Mouse (Mus musculus): Measurements from ENCODE around the gene Srcap. TPM values are rescaled to one million over a fixed set of nuclear protein-coding genes. Genes with fewer than 3 reads are reported as not detected.

Srcap gene
- polyA plus RNA-seq, 1 experiment from 2014 or later: 63.7 TPM

DNA sequence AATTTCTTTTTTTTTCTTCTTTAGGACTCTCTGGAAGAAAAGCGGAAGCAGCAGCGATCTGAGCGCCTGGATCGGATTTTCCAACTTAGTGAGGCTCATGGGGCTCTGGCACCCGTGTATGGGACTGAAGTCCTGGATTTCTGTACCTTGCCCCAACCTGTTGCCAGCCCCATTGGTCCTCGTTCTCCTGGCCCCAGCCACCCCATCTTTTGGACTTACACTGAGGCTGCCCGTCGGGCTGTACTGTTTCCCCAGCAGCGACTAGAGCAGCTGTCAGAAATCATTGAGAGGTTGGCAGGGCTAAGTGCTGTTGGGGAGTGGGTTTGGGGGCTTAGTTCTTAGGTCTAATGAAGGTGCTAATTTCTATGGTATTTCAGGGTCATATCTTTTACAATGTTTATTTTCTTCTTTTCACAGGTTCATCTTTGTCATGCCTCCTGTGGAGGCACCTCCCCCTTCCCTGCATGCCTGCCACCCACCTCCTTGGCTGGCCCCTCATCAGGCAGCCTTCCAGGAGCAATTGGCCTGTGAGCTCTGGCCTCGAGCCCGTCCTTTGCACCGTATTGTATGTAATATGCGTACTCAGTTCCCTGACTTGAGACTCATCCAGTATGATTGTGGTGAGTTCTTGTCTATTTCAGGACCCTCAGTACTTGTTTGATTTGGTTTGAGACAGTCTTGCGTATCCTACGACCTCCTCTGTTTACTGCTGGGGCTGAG, 37.5 kb downstream of the Srcap start:
- Histone ChIP-seq H3K27ac (no peak overlapping the region), H3K27me3 (no peaks in the 10 kb centered on the region), H3K9ac (no peak overlapping the region), H3K4me1 (no peaks in the 10 kb centered on the region), H3K4me3 (no peak overlapping the region), H3K36me3 (peaks cover 80% of the 10 kb centered on the region), H3K9me3 (no peaks in the 10 kb centered on the region), H3K4me2 (no peak overlapping the region)
- WGBS: 83% methylated on average over 15 of the region's 15 CpGs
- ATAC-seq (ENCODE audit: borderline replicate concordance, extremely low read depth, low FRiP score, low TSS enrichment): no peak

DNA sequence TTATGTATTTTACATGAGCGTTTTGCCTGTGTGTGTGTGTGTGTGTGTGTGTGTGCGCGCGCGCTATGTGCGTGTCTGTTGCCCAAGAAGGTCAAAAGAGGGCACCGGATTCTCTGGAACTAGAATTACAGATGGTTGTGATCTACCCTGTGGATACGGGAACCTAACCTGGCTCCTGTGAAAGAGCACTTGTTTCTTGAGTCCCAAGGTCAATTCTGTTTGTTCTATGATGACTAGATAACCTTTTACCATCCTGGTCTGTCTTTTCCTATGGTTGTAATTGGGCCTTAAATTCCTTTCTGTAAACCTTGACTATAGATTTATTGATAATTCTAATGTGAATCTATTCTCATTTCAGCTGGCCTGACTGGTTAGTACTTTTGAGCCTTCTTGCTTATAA, 39.8 kb downstream of the Srcap start:
- no peak overlapping the region for H3K9ac ChIP-seq
- no peaks in the 10 kb centered on the region for H3K4me1 ChIP-seq
- no peaks in the 10 kb centered on the region for H3K9me3 ChIP-seq
- WGBS: 91% methylated on average over 8 of the region's 8 CpGs
- H3K4me2 ChIP-seq: no peak overlapping the region
- no peaks in the 10 kb centered on the region for H3K27me3 ChIP-seq
- H3K36me3 ChIP-seq: peaks cover 82% of the 10 kb centered on the region
- no peak overlapping the region for H3K4me3 ChIP-seq
- ATAC-seq (ENCODE audit: borderline replicate concordance, extremely low read depth, low FRiP score, low TSS enrichment): no peak
- no peak overlapping the region for H3K27ac ChIP-seq

GRCm38 (mm10) chr7:127560580-127560979, 48.8 kb downstream of the Srcap start:
- 0 out of 2 replicates have a peak, but pooled peaks cover 8% of the 10 kb centered on the region for H3K4me1 ChIP-seq
- H3K36me3 ChIP-seq: peaks cover 81% of the 10 kb centered on the region
- H3K27ac ChIP-seq: no peak overlapping the region
- no peaks in the 10 kb centered on the region for H3K9me3 ChIP-seq
- no peak overlapping the region for H3K9ac ChIP-seq
- no peak for ATAC-seq (ENCODE audit: borderline replicate concordance, extremely low read depth, low FRiP score, low TSS enrichment)
- H3K4me3 ChIP-seq: no peak overlapping the region
- no peak overlapping the region for H3K4me2 ChIP-seq
- no peaks in the 10 kb centered on the region for H3K27me3 ChIP-seq
- 92% methylated on average over 11 of the region's 11 CpGs for WGBS

DNA sequence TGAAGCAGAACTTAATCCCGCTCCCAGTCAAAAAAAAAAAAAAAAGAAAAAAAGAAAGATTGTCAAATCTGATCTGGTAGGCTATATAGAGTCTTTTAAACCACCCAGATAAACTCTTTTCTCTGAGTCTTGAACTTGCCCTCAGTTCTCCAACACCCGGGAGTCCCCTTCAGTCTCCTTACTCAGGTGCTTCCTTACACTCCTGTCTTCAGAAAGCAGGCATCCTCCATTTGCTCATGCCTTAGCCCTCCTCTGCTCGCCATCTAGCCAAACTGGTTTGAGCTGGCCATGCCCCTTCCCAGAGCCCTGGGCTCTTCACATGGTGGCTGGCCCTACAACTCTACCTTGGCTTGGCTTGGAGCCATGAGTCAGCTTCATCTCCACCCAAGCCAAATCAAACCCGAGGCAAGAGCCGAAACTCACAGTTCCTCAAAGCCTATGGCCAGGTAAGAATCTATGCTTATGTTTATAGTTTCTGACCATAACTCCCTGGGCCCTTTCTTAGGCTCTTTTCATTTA, 49.6 kb downstream of the Srcap start, which contains the start of gene Tmem265:
TSS of gene Tmem265 (plus strand) at position 51 of the 519 bp plus-strand sequence.
- peaks cover 79% of the 10 kb centered on the region for H3K36me3 ChIP-seq
- no peak within 1 kb of the TSS for H3K9ac ChIP-seq
- no peak within 1 kb of the TSS for H3K4me3 ChIP-seq
- H3K4me2 ChIP-seq: no peak within 1 kb of the TSS
- ATAC-seq (ENCODE audit: borderline replicate concordance, extremely low read depth, low FRiP score, low TSS enrichment): no peak
- no peaks in the 10 kb centered on the region for H3K27me3 ChIP-seq
- H3K9me3 ChIP-seq: no peaks in the 10 kb centered on the region
- 0 out of 2 replicates have a peak, but pooled peaks cover 8% of the 10 kb centered on the region for H3K4me1 ChIP-seq
- no peak within 1 kb of the TSS for H3K27ac ChIP-seq
- WGBS: 80% methylated on average over 5 of the region's 5 CpGs

DNA sequence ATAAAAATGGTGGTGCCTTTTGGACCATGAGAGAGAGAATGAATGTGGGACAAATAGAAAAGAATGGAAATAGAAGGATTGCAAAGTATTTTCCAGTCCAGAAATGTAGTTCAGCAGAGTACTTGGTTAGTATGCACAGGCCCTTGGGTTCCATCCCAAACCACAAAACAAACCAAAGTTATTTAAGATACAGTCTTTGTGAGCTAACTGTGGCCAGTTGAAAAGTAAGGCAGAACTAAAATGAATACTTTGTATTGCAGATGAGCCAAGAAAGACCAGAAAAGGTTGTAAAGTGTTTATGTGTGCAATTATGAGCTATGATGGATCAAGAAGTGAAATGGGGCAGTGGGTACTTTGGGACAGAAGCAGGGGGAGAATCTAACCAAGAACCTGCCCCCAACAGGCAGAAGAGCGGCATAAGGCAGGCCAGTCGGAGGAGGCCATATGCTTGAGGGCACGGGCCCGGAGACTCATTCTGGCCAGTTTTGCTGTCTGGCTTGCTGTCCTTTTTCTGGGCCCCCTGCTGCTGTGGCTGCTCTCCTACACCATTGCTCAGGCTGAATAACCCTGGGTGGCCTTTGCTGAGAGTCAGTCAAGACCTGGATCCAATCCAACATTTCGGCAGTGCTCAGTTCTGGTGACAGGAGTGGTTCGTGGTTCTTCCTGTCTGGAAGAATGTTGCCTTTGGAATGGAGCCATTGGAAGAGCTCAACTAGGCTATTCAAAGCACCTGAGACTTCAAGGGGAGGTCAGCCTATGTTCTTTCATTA, 52.8 kb downstream of the Srcap start:
- peaks cover 59% of the 10 kb centered on the region for H3K36me3 ChIP-seq
- H3K4me3 ChIP-seq: no peak overlapping the region
- H3K4me2 ChIP-seq: no peak overlapping the region
- 0 out of 2 replicates have a peak, but pooled peaks cover 8% of the 10 kb centered on the region for H3K4me1 ChIP-seq
- ATAC-seq (ENCODE audit: borderline replicate concordance, extremely low read depth, low FRiP score, low TSS enrichment): no peak
- no peaks in the 10 kb centered on the region for H3K27me3 ChIP-seq
- no peaks in the 10 kb centered on the region for H3K9me3 ChIP-seq
- H3K9ac ChIP-seq: no peak overlapping the region
- WGBS: 64% methylated on average over 6 of the region's 6 CpGs
- H3K27ac ChIP-seq: no peak overlapping the region

DNA sequence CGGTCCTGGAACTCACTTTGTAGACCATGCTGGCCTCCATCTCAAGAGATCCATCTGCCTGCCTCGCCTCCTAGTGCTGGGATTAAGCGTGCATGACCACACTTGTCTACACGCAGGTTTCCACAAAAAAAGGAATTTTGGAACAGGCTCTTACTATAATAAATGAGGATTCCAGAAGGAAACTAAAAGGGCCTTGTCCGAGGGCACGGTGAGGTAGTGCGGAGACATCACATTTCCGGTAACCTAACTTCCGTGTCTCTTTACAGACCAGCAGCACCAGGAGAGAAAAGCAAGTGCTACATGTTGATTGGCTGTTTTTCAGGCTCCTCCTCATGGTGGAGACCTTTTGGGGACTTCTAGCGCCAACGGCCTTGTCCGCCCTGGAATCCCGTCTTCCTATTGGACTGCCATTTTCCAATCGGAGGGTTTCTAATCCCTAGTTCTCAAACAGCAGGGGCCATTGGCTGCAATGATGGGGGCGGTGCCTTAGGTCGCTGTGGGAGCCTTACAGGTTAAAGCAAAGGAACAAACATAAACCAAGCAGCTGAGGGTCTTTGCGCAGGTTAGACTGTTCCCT, 61.2 kb downstream of the Srcap start, which contains the start of gene Phkg2:
TSS of gene Phkg2 (plus strand) at position 446 of the 577 bp plus-strand sequence.
- peak within 1 kb of the TSS; percentile 92 for H3K4me2 ChIP-seq
- no peaks in the 10 kb centered on the region for H3K27me3 ChIP-seq
- peaks cover 13% of the 10 kb centered on the region for H3K4me1 ChIP-seq
- no peaks in the 10 kb centered on the region for H3K9me3 ChIP-seq
- peak; percentile 99 for ATAC-seq (ENCODE audit: borderline replicate concordance, extremely low read depth, low FRiP score, low TSS enrichment)
- peaks cover 18% of the 10 kb centered on the region for H3K36me3 ChIP-seq
- peak within 1 kb of the TSS; percentile 84 for H3K4me3 ChIP-seq
- peak within 1 kb of the TSS; percentile 76 for H3K9ac ChIP-seq
- H3K27ac ChIP-seq: peak within 1 kb of the TSS; percentile 67
- under 1% methylated on average over 17 of the region's 17 CpGs for WGBS

GRCm38 (mm10) chr7:127573503-127574008, 61.8 kb downstream of the Srcap start:
- peak overlapping the region; percentile 84 for H3K4me3 ChIP-seq
- H3K27ac ChIP-seq: peak overlapping the region; percentile 56
- 2% methylated on average over 27 of the region's 28 CpGs for WGBS
- no peaks in the 10 kb centered on the region for H3K27me3 ChIP-seq
- no peak; the same call in 1 of the 2 replicates for ATAC-seq (ENCODE audit: borderline replicate concordance, extremely low read depth, low FRiP score, low TSS enrichment)
- H3K4me1 ChIP-seq: peaks cover 13% of the 10 kb centered on the region
- peak overlapping the region; percentile 92 for H3K4me2 ChIP-seq
- no peaks in the 10 kb centered on the region for H3K9me3 ChIP-seq
- peaks cover 24% of the 10 kb centered on the region for H3K36me3 ChIP-seq
- peak overlapping the region; percentile 76 for H3K9ac ChIP-seq

DNA sequence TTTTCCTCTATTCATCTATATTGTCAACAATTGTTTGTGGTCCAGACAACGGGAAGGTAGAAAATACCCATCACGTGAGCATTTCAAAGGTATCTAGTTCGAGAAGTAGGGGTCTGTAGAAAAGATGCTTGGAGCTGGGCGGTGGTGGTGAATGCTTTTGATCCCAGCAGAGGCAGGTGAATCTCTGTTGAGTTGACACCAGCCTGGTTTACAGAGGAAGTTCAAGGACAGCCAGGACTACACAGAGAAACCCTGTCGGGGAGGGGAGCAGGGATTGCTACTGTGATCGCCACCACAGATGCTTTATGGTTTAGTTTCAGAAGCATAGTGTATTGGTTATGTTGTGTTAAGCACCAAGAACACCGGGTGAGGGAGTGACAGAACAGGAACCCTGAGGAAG, 62.3 kb downstream of the Srcap start:
- Histone ChIP-seq H3K27me3 (no peaks in the 10 kb centered on the region), H3K36me3 (peaks cover 25% of the 10 kb centered on the region), H3K27ac (peak overlapping the region; percentile 56; the same call in 1 of the 2 replicates), H3K4me1 (peaks cover 13% of the 10 kb centered on the region), H3K9ac (peak overlapping the region; percentile 76), H3K9me3 (no peaks in the 10 kb centered on the region), H3K4me3 (peak overlapping the region; percentile 84), H3K4me2 (peak overlapping the region; percentile 92)
- 17% methylated on average over 7 of the region's 7 CpGs for WGBS
- no peak for ATAC-seq (ENCODE audit: borderline replicate concordance, extremely low read depth, low FRiP score, low TSS enrichment)

GRCm38 (mm10) chr7:127583260-127583659, 71.5 kb downstream of the Srcap start:
- Histone ChIP-seq H3K4me3 (no peak overlapping the region), H3K4me2 (no peak overlapping the region), H3K9me3 (no peaks in the 10 kb centered on the region), H3K4me1 (peaks cover 9% of the 10 kb centered on the region), H3K27ac (no peak overlapping the region), H3K27me3 (no peaks in the 10 kb centered on the region), H3K9ac (no peak overlapping the region), H3K36me3 (peaks cover 57% of the 10 kb centered on the region)
- WGBS: 94% methylated on average over 6 of the region's 6 CpGs
- ATAC-seq (ENCODE audit: borderline replicate concordance, extremely low read depth, low FRiP score, low TSS enrichment): no peak

DNA sequence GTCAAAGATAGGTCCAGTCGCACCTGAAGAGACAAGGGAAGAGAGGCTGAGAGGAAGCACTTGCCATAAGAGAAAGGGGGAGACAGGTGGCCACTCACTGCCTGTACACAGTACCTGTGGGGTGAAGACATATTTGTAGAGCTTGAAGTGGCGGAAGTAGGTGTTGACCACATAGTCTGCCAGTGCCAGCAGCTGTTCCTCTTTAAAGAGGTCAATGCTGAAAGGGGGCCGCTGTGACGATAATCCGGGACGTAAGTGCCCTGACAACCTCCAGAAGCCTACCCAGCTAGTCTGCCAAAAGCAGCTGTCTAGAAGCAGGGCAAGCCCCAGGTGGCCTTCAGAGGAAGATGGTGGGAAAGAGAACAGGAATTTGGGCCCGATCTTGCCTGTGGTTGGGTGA, 73.2 kb downstream of the Srcap start:
- Histone ChIP-seq H3K27ac (no peak overlapping the region), H3K27me3 (no peaks in the 10 kb centered on the region), H3K4me1 (peaks cover 17% of the 10 kb centered on the region), H3K9ac (no peak overlapping the region), H3K36me3 (peaks cover 47% of the 10 kb centered on the region), H3K4me2 (no peak overlapping the region), H3K9me3 (no peaks in the 10 kb centered on the region), H3K4me3 (no peak overlapping the region)
- WGBS: 81% methylated on average over 7 of the region's 7 CpGs
- no peak for ATAC-seq (ENCODE audit: borderline replicate concordance, extremely low read depth, low FRiP score, low TSS enrichment)

GRCm38 (mm10) chr7:127586149-127586548, 74.4 kb downstream of the Srcap start:
- H3K4me3 ChIP-seq: no peak overlapping the region
- H3K27me3 ChIP-seq: no peaks in the 10 kb centered on the region
- peaks cover 46% of the 10 kb centered on the region for H3K36me3 ChIP-seq
- WGBS: 81% methylated on average over 6 of the region's 6 CpGs
- no peaks in the 10 kb centered on the region for H3K9me3 ChIP-seq
- peaks cover 17% of the 10 kb centered on the region for H3K4me1 ChIP-seq
- H3K9ac ChIP-seq: no peak overlapping the region
- H3K27ac ChIP-seq: no peak overlapping the region
- ATAC-seq (ENCODE audit: borderline replicate concordance, extremely low read depth, low FRiP score, low TSS enrichment): no peak
- H3K4me2 ChIP-seq: no peak overlapping the region
